Mouse (Mus musculus): Measurements from ENCODE around the gene B9d1.

DNA sequence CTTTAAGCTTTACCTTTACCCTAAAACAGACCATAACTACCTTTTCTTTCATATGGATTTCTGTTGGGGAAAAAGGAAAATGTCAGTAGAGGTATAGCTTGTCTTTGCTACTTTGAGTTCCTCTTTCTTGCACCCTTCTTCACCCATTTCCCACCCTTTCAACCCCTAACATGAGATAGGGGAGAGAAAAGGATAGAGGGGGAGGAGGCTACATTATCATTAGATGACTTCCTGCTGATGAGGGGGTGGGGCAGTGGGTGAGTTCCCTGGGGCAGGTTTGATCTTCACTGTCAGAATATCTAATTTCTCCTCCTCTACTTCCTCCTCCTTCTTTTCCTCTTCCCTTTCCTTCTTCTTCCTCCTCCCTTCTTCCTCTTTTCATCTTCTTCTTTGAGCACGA is 7.5 kb upstream of the B9d1 start:
- no peak for TF ChIP-seq CTCF (IDR thresholded peaks at IDR 0.05; ENCODE audit: extremely low read depth, insufficient read depth, insufficient read length, insufficient replicate concordance)
- TF ChIP-seq POLR2A (IDR thresholded peaks at IDR 0.05; ENCODE audit: low read depth, low read length) = no peak

Data from spleen, adult 2 months (tissue).